Mouse (Mus musculus) heart, postnatal 0 days (tissue): ENCODE data around the gene Lztfl1. TPM values are rescaled to one million over a fixed set of nuclear protein-coding genes. Genes with fewer than 3 reads are reported as not detected.

Experiments used
- ATAC-seq: fragments of 200-750 bp; cut with Nextera tagmentation; 2 replicates; pipeline ENCODE4 v1.8.0; 2017; ENCODE audit warnings: low read depth, moderate number of reproducible peaks, moderate library complexity; ENCODE audit not compliant: insufficient read depth
- DNase-seq: peaks from one replicate; pipeline ENCODE4 v3.0.0-alpha.2; 2016; ENCODE audit warnings: low spot score
- H3K27ac ChIP-seq: fragments of 300-500 bp; sonication (generic); 2 replicates; pipeline ENCODE4 v1.5.1; 2014; ENCODE audit warnings: low read depth, mild to moderate bottlenecking
- H3K27me3 ChIP-seq: fragments of 300-500 bp; sonication (generic); 2 replicates; pipeline ENCODE4 v1.6.1; 2014; ENCODE audit warnings: low read length, mixed read lengths; ENCODE audit not compliant: control insufficient read depth, insufficient read depth
- H3K36me3 ChIP-seq: fragments of 300-500 bp; sonication (generic); replicated peaks from 2 replicates; pipeline ENCODE4 v1.6.1; 2014; ENCODE audit warnings: low read length, mixed read lengths; ENCODE audit not compliant: control insufficient read depth, insufficient read depth
- H3K4me1 ChIP-seq: fragments of 300-500 bp; sonication (generic); 2 replicates; pipeline ENCODE4 v1.6.1; 2014; ENCODE audit warnings: antibody characterized with exemption; ENCODE audit not compliant: control insufficient read depth, insufficient read depth
- H3K4me2 ChIP-seq: fragments of 300-500 bp; sonication (generic); 2 replicates; pipeline ENCODE4 v1.6.1; 2014; ENCODE audit warnings: low read depth, mild to moderate bottlenecking, low read length, moderate library complexity
- H3K4me3 ChIP-seq: fragments of 300-500 bp; sonication (generic); 2 replicates; pipeline ENCODE4 v1.5.1; 2014; ENCODE audit warnings: low read depth, low read length
- H3K9ac ChIP-seq: fragments of 300-500 bp; sonication (generic); replicated peaks from 2 replicates; pipeline ENCODE4 v1.6.1; 2014; ENCODE audit warnings: low read depth, low read length, mixed read lengths
- H3K9me3 ChIP-seq: fragments of 300-500 bp; sonication (generic); replicated peaks from 2 replicates; pipeline ENCODE4 v1.6.1; 2016; ENCODE audit warnings: low read length; ENCODE audit not compliant: control insufficient read depth
- CTCF ChIP-seq: IDR thresholded peaks from 2 replicates; pipeline ENCODE4 v1.5.1; 2016; ENCODE audit warnings: antibody characterized with exemption, control low read depth, low read depth
- EP300 ChIP-seq: IDR thresholded peaks from 2 replicates; pipeline ENCODE4 v1.6.1; 2016; ENCODE audit warnings: antibody characterized with exemption, low read depth
- WGBS: fragments of 180-500 bp; shearing (Covaris S2); extraction: QIAGEN DNeasy Blood & Tissue Kit; methylation state at CpG from one replicate; pipeline ENCODE4 v1.1.7; 2014; 5-methylcytosine and 5-hydroxymethylcytosine counted together
- polyA plus RNA-seq: library from polyadenylated mRNA; unstranded; fragments of >200 nt; fragmentation: Nextera tagmentation; extraction: Ambion mirVana; gene quantifications from 2 replicates; pipeline ENCODE4 v1.2.1, GENCODE M21; 2015
- total RNA-seq: library from RNA; depleted of rRNA; stranded (reverse); fragments of >200 nt; gene quantifications from 2 replicates; pipeline ENCODE4 v1.2.3, GENCODE M21; 2014; ENCODE audit warnings: low replicate concordance; rRNA removed

Gene Lztfl1
- total and polyA plus RNA-seq, 2 experiments from 2014 or later, result 28.4 to 37.7 TPM

DNA sequence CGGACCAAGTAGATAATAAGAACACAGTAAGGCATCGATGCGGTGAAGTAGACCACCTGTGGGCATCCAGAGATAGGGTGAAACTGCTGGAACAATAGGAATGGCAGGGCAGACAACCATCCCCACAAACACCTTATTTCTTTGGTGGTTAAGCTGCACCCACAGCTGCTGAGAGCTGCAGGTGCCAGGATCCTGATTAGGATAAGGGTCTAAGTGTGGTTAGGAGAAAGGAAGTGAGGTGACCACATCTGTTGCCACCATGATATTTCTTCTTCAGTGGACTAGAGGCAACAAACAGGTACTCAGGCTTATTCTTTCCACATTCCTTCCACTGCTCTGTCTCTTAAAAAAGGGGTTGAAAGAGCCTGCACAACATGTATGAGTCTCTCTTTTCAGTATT is 60.0 kb downstream of the Lztfl1 start:
- TF ChIP-seq EP300 (no peak), CTCF (no peak)
- Histone ChIP-seq H3K27me3 (no peaks in the 10 kb centered on the region), H3K4me3 (no peak overlapping the region), H3K9me3 (no peaks in the 10 kb centered on the region), H3K27ac (no peak overlapping the region), H3K4me2 (no peak overlapping the region), H3K4me1 (no peaks in the 10 kb centered on the region), H3K36me3 (no peaks in the 10 kb centered on the region), H3K9ac (no peak overlapping the region)
- ATAC-seq, result no peak
- 62% methylated on average over 3 of the region's 3 CpGs for WGBS
- no peak for DNase-seq

DNA sequence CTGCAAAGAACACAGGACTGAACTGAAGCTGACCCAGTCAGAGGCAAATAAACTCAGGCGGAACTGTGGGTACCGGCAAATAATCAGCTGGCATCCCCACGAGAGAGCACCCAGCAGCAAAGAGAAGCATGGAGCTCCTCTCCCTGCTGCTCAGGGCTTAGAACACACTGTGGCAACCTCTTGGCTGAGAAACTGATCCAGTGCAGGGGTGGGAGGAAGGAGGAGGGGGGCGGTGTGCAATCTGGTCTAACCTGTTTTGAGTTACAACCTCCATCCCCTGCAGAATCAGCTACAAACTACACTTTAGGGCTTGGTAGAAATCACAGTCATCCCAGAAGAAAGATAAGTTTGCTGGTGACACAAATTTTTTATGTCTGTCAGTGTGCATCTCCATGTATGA is 66.1 kb downstream of the Lztfl1 start:
- H3K4me2 ChIP-seq, result no peak overlapping the region
- H3K9ac ChIP-seq, result no peak overlapping the region
- no peak overlapping the region for H3K27ac ChIP-seq
- WGBS, result 44% methylated on average over 4 of the region's 4 CpGs
- H3K4me3 ChIP-seq, result no peak overlapping the region
- no peaks in the 10 kb centered on the region for H3K27me3 ChIP-seq
- no peaks in the 10 kb centered on the region for H3K4me1 ChIP-seq
- H3K36me3 ChIP-seq, result no peaks in the 10 kb centered on the region
- DNase-seq (no peak), ATAC-seq (no peak)
- H3K9me3 ChIP-seq, result no peaks in the 10 kb centered on the region
- TF ChIP-seq EP300 (no peak), CTCF (no peak)

DNA sequence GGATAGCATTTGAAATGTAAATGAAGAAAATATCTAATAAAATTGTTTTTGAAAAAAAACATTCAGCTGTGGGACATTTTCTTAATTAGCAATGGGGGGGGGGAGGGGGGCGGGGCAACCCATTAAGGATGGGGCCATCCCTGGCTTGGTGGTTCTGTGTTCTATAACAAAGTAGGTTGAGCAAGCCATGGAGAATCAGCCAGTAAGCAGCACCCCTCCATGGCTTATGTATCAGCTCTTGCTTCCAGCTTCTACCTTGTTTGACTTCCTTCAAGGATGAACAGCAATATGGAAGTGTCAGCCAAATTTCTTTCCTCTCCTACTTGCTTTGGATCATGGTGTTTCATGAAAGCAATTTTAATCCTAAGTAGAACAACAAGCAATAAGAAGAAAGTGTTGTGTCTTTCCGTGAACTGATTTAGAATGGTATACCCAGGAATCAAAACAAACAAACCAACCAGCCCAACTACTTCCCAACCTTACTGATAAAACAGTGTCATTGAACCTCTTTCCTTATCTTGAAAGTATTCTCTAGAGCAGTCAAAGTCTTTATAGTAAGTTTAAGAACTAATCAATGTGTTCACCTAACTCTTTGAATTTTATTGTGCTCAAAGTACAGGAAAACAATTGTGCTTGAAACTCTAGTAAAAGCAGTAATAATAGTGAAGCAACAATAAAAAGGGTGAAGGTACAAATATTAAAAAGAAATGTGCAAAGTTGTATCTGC is 67.5 kb downstream of the Lztfl1 start:
- Histone ChIP-seq H3K27me3 (no peaks in the 10 kb centered on the region), H3K4me1 (no peaks in the 10 kb centered on the region), H3K36me3 (no peaks in the 10 kb centered on the region), H3K4me2 (no peak overlapping the region), H3K27ac (no peak overlapping the region), H3K9me3 (no peaks in the 10 kb centered on the region), H3K9ac (no peak overlapping the region), H3K4me3 (no peak overlapping the region)
- DNase-seq (no peak), ATAC-seq (no peak)
- WGBS, result 77% methylated on average over 2 of the region's 2 CpGs
- TF ChIP-seq CTCF (no peak), EP300 (no peak)

Other genes with a start within 250 kb of the Lztfl1 start
- gene Limd1, start 239.0 kb downstream of the Lztfl1 start, total RNA-seq, result 128 and 143 TPM in 2 replicates
- 40.2 and 42.4 TPM in 2 replicates for gene Limd1, start 239.0 kb downstream of the Lztfl1 start, polyA plus RNA-seq
- 29.9 and 32.9 TPM in 2 replicates for gene Sacm1l, start 187.9 kb downstream of the Lztfl1 start, total RNA-seq
- 36.4 and 38.9 TPM in 2 replicates for gene Sacm1l, start 187.9 kb downstream of the Lztfl1 start, polyA plus RNA-seq
- not detected in 2 replicates for gene Slc6a20b, start 85.1 kb downstream of the Lztfl1 start, total RNA-seq
- 0.10 TPM in 2 replicates for gene Slc6a20b, start 85.1 kb downstream of the Lztfl1 start, polyA plus RNA-seq
- gene Ccr9, start 39.3 kb downstream of the Lztfl1 start, total RNA-seq, result 1.2 and 4.8 TPM in 2 replicates
- 0.04 and 0.08 TPM in 2 replicates for gene Ccr9, start 39.3 kb downstream of the Lztfl1 start, polyA plus RNA-seq
- not detected in 2 replicates for gene Slc6a20a, start 38.8 kb downstream of the Lztfl1 start, total RNA-seq
- gene Slc6a20a, start 38.8 kb downstream of the Lztfl1 start, polyA plus RNA-seq, result not detected in 2 replicates
- not detected in 2 replicates for gene Cxcr6, start 88.8 kb upstream of the Lztfl1 start, total RNA-seq
- gene Cxcr6, start 88.8 kb upstream of the Lztfl1 start, polyA plus RNA-seq, result 0.14 and 0.30 TPM in 2 replicates
- 62.5 and 82.7 TPM in 2 replicates for gene Fyco1, start 134.2 kb upstream of the Lztfl1 start, total RNA-seq
- 35.3 and 40.9 TPM in 2 replicates for gene Fyco1, start 134.2 kb upstream of the Lztfl1 start, polyA plus RNA-seq
- gene Xcr1, start 144.3 kb upstream of the Lztfl1 start, total RNA-seq, result not detected in 2 replicates
- 0.11 and 0.12 TPM in 2 replicates for gene Xcr1, start 144.3 kb upstream of the Lztfl1 start, polyA plus RNA-seq